8 mouse cellular contexts compared by ENCODE assay signal in the genomic region with DNA sequence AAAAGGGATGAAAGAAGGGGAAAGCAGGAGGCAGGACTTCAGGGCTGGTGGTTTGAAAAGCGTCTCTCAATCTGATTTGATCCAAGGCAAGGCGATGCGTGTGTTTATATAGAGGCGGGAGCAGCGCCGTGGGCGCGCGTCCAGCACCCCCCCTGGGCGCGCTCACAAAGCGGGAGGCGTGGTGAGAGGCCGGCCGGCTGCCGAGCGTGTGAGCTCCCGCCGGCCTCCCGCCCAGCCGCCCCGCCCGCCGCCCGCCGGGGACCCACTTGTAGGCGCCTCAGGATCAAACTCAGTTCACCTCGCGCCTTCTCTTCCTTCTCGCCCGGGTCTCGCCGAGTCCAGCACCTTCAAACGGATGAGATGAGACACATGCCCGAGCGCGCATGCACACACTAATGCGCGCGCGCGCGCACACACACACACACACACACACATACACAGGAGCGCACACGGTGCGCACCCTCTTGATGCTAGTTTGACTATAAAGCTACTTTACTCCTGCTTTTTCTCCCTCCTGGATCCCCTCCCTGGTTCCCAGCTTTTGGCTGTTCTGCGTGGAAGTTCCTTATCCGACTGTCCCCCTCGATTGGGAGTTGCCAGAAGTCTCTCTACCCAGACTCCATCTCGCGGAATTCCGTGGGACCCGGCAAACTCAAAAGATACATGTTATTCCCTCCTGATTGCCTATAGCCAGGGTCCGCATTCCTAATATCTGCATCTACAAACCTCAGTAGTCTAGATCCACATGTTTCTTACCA. TPM values are rescaled to one million over a fixed set of nuclear protein-coding genes. Genes with fewer than 3 reads are reported as not detected.
DNase-seq lines count a peak whose midpoint lies in the region; ATAC-seq and TF ChIP-seq lines count a peak whose summit lies in the region.

No protein-coding gene starts in this region.

- ATAC-seq in heart, embryonic 14.5 days (ENCODE audit: insufficient number of reproducible peaks, insufficient read depth, low FRiP score, low read depth) = no peak

- DNase-seq in ovary, postnatal 36 days (ENCODE audit: low spot score) = peak; percentile 54
- DNase-seq in ovary, postnatal 14 days (ENCODE audit: low spot score) = no peak
- DNase-seq in kidney, postnatal 10 days = peak; percentile 63
- peak; percentile 69 for DNase-seq in lung, postnatal 36 days
- peak; percentile 8 for DNase-seq in urinary bladder, postnatal 10 days (ENCODE audit: low spot score)
- DNase-seq in frontal cortex, postnatal 36 days (ENCODE audit: low spot score in 2 of 2) = no peak

- no peak for TF ChIP-seq POLR2A in cortical plate, adult 2 months (IDR thresholded peaks at IDR 0.05; ENCODE audit: extremely low read depth, insufficient read depth, low read length)

- WGBS in heart, embryonic 14.5 days = under 1% methylated on average over 46 of the region's 54 CpGs

- no peak for TF ChIP-seq CTCF in cortical plate, adult 2 months (IDR thresholded peaks at IDR 0.05; ENCODE audit: extremely low read depth, insufficient read depth, low read length)

- peak overlapping the region; percentile 93 for H3K4me2 ChIP-seq in heart, embryonic 14.5 days (ENCODE audit: low read length)

- H3K9ac ChIP-seq in heart, embryonic 14.5 days (ENCODE audit: low read length) = peak overlapping the region; percentile 64

- H3K27me3 ChIP-seq in heart, embryonic 14.5 days (ENCODE audit: control insufficient read depth, insufficient read depth, low read length) = peaks cover 58% of the 10 kb centered on the region

- H3K4me1 ChIP-seq in cortical plate, adult 2 months (ENCODE audit: control insufficient read depth, insufficient read depth, low read length) = 0 out of 2 replicates have a peak, but pooled peaks cover under 1% of the 10 kb centered on the region
- peaks cover 23 to 49% of the 10 kb centered on the region in 2 experiments for H3K4me1 ChIP-seq in heart, embryonic 14.5 days (ENCODE audit: control insufficient read depth in 2 of 2, insufficient read depth in 2 of 2, low read length in 2 of 2)

- no peak overlapping the region for H3K27ac ChIP-seq in cortical plate, adult 2 months (ENCODE audit: insufficient read depth, low read length)
- H3K27ac ChIP-seq in heart, embryonic 14.5 days (replicated peaks in 1 of 2; ENCODE audit: control insufficient read depth in 1 of 2, insufficient read depth in 1 of 2, low read depth in 2 of 2, low read length in 2 of 2) = no peak overlapping the region

- no peaks in the 10 kb centered on the region for H3K36me3 ChIP-seq in heart, embryonic 14.5 days (ENCODE audit: control insufficient read depth, insufficient read depth, low read length)

- H3K9me3 ChIP-seq in heart, embryonic 14.5 days (ENCODE audit: control insufficient read depth, low read length) = no peaks in the 10 kb centered on the region

- H3K4me3 ChIP-seq in cortical plate, adult 2 months (ENCODE audit: insufficient read depth, low read length) = peak overlapping the region; percentile 4; the same call in 1 of the 2 replicates
- H3K4me3 ChIP-seq in heart, embryonic 14.5 days (ENCODE audit: control insufficient read depth in 1 of 2, insufficient read depth in 1 of 2, low read depth in 1 of 2, low read length in 2 of 2) = peak overlapping the region; percentile 54

RNA-seq across cellular contexts. Expression of a gene that starts 4.6 kb away (rescaled TPM):
- 1.7 and 1.8 TPM in 2 replicates for polyA plus RNA-seq in cortical plate, adult 2 months (2012; rRNA removed)
- 0.62 and 0.71 TPM in 2 replicates for polyA plus RNA-seq in heart, embryonic 14.5 days (2014; fragmentation: Nextera tagmentation; extraction: Ambion mirVana)

Comparison
In these comparisons a context has a peak if more than half of its experiments do, and no peak if none do; other contexts are left out.
1. DNase-seq: peak in ovary, postnatal 36 days (single experiment), kidney, postnatal 10 days (single experiment), lung, postnatal 36 days (single experiment) and urinary bladder, postnatal 10 days (single experiment); none in ovary, postnatal 14 days (single experiment) and frontal cortex, postnatal 36 days (0 of 2).